8 mouse cellular contexts compared by ENCODE assay signal in genomic region chr1:86502221-86503048, GRCm38 (mm10). TPM values are rescaled to one million over a fixed set of nuclear protein-coding genes. Genes with fewer than 3 reads are reported as not detected.
DNase-seq lines count a peak whose midpoint lies in the region; ATAC-seq lines count a peak whose summit lies in the region.

No protein-coding gene starts in this region.

- peak overlapping the region; percentile 97 for H3K27ac ChIP-seq in forebrain, embryonic 10.5 days
- peak overlapping the region; percentile 9; the same call in 1 of the 2 replicates for H3K27ac ChIP-seq in liver, embryonic 12.5 days

- 9% methylated on average over 16 of the region's 17 CpGs for WGBS in forebrain, embryonic 10.5 days
- WGBS in liver, embryonic 12.5 days (ENCODE audit: insufficient replicate concordance) = 46% methylated on average over 11 of the region's 17 CpGs

- no peaks in the 10 kb centered on the region for H3K36me3 ChIP-seq in forebrain, embryonic 10.5 days (replicated peaks)
- no peaks in the 10 kb centered on the region for H3K36me3 ChIP-seq in liver, embryonic 12.5 days

- H3K4me2 ChIP-seq in liver, embryonic 12.5 days = no peak overlapping the region

- intact Hi-C loops in left cerebral cortex, postnatal 10 days (cut with DNase I) = no loop called here

- no peaks in the 10 kb centered on the region for H3K9me3 ChIP-seq in forebrain, embryonic 10.5 days
- H3K9me3 ChIP-seq in liver, embryonic 12.5 days (replicated peaks) = no peaks in the 10 kb centered on the region

- ATAC-seq in liver, embryonic 12.5 days = no peak
- no peak for ATAC-seq in megakaryocyte progenitor cell, adult 5-6 weeks (replicated peaks; ENCODE audit: poor library complexity)

- H3K4me3 ChIP-seq in forebrain, embryonic 10.5 days = peak overlapping the region; percentile 56
- no peak overlapping the region for H3K4me3 ChIP-seq in liver, embryonic 12.5 days

- H3K4me1 ChIP-seq in forebrain, embryonic 10.5 days = peaks cover 80% of the 10 kb centered on the region
- H3K4me1 ChIP-seq in liver, embryonic 12.5 days = peaks cover 77% of the 10 kb centered on the region

- no peak overlapping the region for H3K9ac ChIP-seq in liver, embryonic 12.5 days

- no peaks in the 10 kb centered on the region for H3K27me3 ChIP-seq in forebrain, embryonic 10.5 days (ENCODE audit: poor library complexity, severe bottlenecking)
- peaks cover 8% of the 10 kb centered on the region for H3K27me3 ChIP-seq in liver, embryonic 12.5 days (replicated peaks)

- DNase-seq in embryo, embryonic 10.5 days (ENCODE audit: low spot score) = peak; percentile 50
- DNase-seq in embryo, embryonic 9.5 days (ENCODE audit: extremely low spot score) = no peak
- DNase-seq in 416B (ENCODE audit: low read depth) = peak; percentile 88
- DNase-seq in forebrain, embryonic 10.5 days (ENCODE audit: extremely low spot score, low spot score) = peak; percentile 53
- no peak for DNase-seq in frontal cortex, postnatal 10 days (ENCODE audit: low spot score in 2 of 2)
- DNase-seq in left cerebral cortex, postnatal 10 days (ENCODE audit: extremely low spot score in 1 of 2, low spot score in 2 of 2) = no peak

RNA-seq across cellular contexts. Expression of gene Ptma, which starts 24.1 kb away (rescaled TPM):
- 2,941 and 3,273 TPM in 2 replicates for polyA plus RNA-seq in forebrain, embryonic 10.5 days (2016; fragmentation: Nextera tagmentation; extraction: Ambion mirVana)
- polyA plus RNA-seq in liver, embryonic 12.5 days (2016; fragmentation: Nextera tagmentation; extraction: Ambion mirVana) = 1,639 and 1,657 TPM in 2 replicates
- 6,310 and 6,455 TPM in 2 replicates for total RNA-seq in megakaryocyte progenitor cell, adult 5-6 weeks (2015)
- total RNA-seq in megakaryocyte progenitor cell, adult 5-6 weeks (2017) = 6,827 and 7,265 TPM in 2 replicates
- 100 to 1,000 TPM; 438 to 477 TPM for total RNA-seq in left cerebral cortex, postnatal 10 days (2021)

Comparison
In these comparisons a context has a peak if more than half of its experiments do, and no peak if none do; other contexts are left out.
1. DNase-seq: peak in embryo, embryonic 10.5 days (single experiment), 416B (single experiment) and forebrain, embryonic 10.5 days (single experiment); none in embryo, embryonic 9.5 days (single experiment), frontal cortex, postnatal 10 days (0 of 2) and left cerebral cortex, postnatal 10 days (0 of 2).
2. RNA of gene Ptma, which starts 24.1 kb away (total RNA-seq): 6,310 to 7,265 TPM in megakaryocyte progenitor cell, adult 5-6 weeks; 438 to 477 TPM in left cerebral cortex, postnatal 10 days; every median in the first group is over 10 times any median in the second.